Mouse (Mus musculus): ENCODE data around the gene Exoc4. TPM values are rescaled to one million over a fixed set of nuclear protein-coding genes. Genes with fewer than 3 reads are reported as not detected.

Exoc4 gene
- total RNA-seq, 1 experiment from 2014 or later: 53.6 TPM

GRCm38 (mm10) chr6:33310486-33310885, 61.6 kb downstream of the Exoc4 start:
- no peak for DNase-seq

DNA sequence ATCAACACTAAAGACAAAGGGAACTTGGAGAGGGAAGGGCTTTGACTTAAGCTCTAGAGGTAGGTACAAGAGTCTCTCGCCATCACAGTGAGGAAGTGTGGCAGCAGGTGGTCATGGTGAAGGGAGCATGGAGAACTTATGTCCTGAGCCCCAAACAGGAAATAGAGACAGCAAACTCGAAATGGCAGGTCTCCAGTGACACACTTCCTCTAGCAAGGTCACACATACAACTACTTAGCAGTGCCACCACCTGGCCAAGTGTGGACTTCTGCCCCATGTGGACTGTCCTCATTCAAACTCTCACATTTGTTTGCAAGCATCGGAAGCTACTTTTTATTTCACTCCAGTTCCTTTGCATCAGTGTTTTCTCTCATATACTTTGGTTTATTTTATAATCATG, 74.0 kb downstream of the Exoc4 start:
- no peak for DNase-seq

GRCm38 (mm10) chr6:33323386-33323785, 74.5 kb downstream of the Exoc4 start:
- DNase-seq: no peak

DNA sequence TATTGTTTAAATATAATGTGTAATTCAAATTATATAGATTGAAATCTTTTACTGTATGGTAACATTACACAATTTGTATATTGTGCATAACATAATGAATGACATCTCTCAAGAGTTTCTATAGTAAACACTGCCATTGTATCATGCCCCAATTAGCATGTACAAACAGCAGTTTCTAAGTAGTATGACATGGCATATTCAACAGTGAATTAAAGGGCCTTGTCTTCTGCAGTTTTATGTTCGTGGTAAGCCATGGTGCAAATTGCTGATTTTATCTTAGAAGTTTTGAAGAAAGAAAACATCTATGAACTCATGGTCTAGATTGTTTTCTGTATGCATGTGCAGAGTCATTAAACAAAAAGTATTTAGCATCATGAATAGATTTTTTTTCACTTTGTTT, 79.4 kb downstream of the Exoc4 start:
- no peak for DNase-seq

DNA sequence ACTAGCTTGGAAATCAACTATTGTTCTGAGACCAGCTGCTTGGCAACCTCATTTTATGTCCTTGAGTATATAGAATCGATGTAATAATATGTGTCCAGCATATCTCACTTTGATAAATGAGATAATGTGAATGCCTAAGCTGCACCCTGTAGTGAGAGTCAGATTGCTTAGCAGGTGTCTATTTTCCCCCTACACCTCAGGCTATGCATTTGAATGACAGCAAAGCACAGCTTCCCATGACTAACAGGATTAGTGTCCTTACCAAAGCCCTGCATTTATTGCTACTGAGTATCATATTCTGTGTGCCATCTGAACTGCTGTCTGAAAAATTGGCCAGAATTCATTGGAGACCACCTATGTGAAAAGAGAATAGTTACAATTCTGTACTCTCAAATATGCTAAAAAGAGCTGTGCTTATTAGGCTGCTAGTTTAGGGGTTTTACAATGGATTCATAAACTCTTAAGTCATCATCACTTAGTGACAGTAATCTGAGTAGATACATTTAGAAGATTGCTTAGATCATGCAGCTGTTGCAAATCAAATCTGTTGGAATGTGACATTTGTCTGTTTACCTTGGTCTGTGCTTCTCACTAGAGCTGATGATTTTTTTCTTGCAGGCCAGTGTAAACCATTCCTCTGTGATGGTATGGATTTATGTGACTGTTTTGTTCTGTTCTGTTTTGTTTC, 98.3 kb downstream of the Exoc4 start:
- no peak for DNase-seq

GRCm38 (mm10) chr6:33361613-33362012, 112.7 kb downstream of the Exoc4 start:
- no peak for DNase-seq

DNA sequence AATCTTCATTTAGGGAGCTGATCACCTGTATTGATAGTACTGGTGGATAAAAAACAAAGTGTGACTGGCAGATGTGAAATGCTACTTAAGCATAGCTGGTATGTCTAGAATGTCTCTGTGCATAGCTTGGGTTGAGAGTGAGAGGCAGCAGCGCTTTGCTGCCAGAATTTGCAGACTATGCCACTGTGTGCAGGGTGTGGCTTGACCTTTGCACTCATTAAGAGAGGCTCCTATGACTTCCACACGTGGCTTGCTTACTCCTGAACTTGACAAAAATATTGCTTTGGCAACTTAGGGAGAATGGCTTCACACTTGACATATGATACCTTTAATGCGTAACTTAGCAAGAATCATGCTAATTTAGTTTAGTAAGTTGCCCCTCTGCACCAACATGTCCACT, 131.6 kb downstream of the Exoc4 start:
- no peak for DNase-seq

DNA sequence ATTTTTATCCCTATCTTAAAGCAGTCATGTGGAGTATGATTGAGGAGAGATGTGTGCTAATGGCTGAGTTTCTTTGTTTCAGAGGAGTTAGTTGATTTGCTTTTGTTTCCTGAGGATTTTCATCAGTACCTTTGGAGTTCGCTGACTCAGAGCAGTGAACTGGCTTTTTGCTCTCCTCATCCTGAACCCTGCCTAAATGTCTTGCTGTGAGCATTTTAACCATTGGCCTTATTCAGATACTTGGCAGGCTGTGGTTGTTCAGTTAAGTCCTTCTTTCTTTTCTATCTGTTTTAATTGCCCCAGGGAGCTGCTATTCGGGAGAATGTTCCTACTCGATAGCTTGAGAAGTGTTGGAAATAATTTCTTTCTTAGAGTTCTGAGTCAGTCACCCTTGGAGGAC, 133.3 kb downstream of the Exoc4 start:
- DNase-seq: no peak

DNA sequence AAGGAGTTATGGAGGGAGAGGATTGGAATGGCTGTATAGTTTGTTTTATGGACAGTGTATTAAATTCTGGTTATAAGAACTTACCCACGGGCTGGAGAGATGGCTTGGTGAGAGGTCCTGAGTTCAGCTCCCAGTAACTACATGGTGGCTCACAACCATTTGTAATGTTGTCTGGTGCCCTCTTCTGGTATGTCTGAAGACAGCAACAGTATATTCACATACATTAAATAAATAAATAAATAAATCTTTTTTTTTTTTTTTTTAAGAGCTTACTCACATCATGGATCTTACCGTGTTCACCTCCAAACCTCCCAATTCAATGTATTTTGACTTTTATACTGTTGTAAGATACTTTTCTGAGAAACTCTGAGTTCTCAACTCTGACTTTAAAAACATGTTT, 143.1 kb downstream of the Exoc4 start:
- DNase-seq: no peak

GRCm38 (mm10) chr6:33399491-33399890, 150.6 kb downstream of the Exoc4 start:
- DNase-seq: no peak

DNA sequence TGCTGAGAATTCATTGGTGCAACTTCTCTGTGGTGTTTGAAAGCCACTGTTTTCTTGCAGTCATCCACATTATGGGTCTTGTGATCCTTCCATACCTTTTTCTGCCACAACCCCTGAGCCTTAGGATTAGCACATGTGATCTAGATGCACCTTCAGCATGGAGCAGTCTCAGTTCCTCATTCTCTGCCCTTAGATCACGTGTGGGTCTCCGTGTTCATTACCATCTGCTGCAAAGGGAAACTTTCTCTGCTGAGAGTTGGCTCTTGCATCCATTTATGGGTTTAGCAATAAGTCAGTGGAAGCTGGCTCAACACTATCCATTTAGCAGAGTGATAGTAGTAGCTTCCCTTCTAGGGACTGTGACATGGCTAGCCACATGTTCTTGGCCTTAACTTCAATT, 152.3 kb downstream of the Exoc4 start:
- DNase-seq: no peak

DNA sequence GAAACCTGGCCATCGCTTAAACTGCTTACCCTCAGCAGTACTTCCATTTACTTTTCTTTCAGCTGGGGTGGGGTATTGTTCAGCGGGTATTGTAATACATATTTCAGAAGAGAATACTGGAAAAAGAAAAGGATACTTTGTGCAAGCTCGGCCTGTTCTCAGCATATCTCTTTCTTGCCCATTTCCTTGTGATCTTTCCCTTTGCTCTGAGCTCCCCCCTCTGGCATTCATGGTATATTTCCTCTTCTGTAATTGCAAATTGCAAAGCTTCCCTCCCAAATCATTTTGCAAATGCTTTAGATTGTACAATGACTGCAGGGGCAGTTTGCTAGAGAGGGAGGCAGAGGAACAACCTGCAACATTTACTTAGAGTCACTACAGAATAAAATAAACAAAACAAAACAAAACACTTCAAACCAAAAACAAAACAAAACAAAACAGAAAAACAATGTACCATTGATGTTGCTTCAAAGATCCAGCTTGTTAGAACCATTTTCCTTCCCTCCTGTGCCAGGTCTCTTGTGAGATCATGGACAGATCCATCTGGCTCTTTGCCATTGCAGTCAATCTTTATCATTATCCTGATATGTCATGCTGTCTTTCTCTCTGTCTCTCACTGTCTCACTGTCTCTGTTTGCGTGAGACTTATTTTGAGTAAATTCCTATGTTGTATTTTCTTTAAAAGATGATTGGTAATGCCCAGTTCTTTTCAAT, 156.8 kb downstream of the Exoc4 start:
- DNase-seq: no peak

DNA sequence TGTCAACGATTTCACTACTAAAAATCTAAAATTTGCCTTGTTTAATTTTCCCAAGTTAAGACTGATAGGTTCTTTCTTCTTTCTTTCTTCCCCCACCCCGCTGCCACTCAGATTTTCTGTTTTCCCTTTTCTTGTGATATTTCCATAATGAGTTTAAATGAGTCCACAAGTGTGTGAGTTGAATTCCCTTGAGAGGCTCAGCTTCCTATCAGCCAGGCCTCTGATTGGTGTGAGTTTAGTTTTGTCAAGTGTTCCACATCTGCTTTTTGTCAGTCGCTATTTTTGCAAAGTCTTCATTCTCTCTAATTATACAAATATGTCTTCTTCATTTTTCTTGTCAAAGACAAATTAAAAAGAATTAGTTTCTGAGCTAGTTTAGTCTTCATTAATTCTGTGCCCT, 160.7 kb downstream of the Exoc4 start:
- no peak for DNase-seq

GRCm38 (mm10) chr6:33425007-33425406, 176.1 kb downstream of the Exoc4 start:
- no peak for DNase-seq

- DNase-seq: no peak
Measured at GRCm38 (mm10) chr6:33431207-33431787, 182.4 kb downstream of the Exoc4 start.

DNA sequence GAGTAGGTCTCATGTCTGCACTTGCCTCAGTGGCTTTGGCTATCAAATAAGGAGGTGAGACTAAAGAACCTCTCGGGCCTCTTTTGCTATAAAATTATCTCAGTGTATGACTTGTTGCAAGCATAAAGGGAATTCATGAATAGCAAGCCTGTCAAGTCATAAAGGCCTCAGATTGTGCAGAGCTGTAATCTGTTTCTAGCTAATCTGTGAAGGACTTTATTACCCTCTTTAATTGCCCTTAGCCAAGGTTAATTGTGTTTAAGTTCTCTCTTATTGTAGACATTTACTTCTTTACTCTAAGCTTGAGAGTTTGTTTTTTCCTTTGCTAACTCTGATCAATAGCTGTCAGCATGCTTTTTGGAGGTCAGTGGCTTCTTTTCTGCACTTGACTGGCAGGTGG, 191.6 kb downstream of the Exoc4 start:
- no peak for DNase-seq

DNA sequence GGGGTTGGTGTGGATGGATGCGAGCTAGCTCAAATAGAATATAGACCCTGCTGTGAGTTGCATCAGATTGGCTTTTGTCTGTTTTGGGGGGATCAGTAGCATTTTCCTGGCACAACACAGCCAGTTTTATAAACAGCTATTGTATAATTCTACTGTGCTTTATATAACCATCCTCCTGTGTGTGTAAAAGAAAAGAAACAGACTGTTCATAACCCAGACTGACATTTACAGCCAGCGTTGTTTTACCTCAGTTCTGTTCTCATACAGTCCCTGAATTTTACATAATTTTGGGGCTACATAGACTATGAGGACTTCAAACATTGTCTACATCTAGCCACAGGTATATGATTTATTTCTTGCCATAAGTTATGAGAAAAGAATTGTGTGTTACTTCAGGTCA, 204.9 kb downstream of the Exoc4 start:
- DNase-seq: no peak

GRCm38 (mm10) chr6:33454354-33454753, 205.5 kb downstream of the Exoc4 start:
- DNase-seq: no peak

- DNase-seq: no peak
Measured at GRCm38 (mm10) chr6:33455238-33455637, 206.4 kb downstream of the Exoc4 start.

- DNase-seq: no peak
Measured at GRCm38 (mm10) chr6:33464862-33465261, 216.0 kb downstream of the Exoc4 start.

DNA sequence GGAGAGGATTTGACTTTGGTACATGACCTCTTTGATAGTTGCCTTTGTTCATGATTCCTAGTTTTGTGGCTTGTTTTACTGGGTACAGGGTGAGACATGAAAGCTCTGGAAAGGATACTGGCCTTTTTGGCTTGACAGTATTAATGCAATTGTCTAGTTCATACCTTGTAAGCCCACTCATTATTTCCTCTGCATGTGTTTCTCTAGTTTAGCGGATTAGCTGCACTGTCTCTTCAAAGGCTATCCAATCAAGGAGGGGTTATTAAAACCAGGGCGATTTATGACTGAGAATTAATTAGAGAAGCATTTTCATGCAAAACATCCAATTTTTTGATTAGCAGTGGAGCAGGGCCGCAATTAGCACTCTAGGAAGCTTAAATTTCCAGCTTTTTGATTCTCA, 216.5 kb downstream of the Exoc4 start:
- DNase-seq: no peak

- DNase-seq: no peak
Measured at GRCm38 (mm10) chr6:33466168-33466839, 217.4 kb downstream of the Exoc4 start.

DNA sequence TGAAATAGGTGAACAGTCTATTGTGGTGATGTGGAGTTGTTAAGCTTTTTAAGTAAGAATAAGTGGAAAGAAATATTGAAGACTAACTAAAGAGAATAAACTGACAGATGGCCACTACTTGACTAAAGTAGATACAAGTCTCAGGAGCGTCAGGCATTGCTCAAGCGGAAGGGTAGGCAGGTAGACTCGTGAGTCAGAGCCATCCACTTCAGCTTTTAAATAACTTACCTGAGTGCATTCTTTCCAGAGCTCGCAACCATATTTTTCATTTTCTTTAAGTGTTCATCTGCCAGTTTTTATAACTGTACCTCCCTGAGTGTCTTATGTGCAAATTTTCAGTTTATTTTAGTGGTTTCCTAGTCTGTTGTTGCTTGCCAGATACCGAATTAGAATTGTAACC, 219.6 kb downstream of the Exoc4 start:
- DNase-seq: no peak
